Mouse (Mus musculus): ENCODE measurements around the gene Cdhr4. TPM values are rescaled to one million over a fixed set of nuclear protein-coding genes. Genes with fewer than 3 reads are reported as not detected.

Cdhr4 gene
- total RNA-seq (2021): 1 to 10 TPM in 1 of 2 experiments, not detected in 1; 1.2 TPM
- long read RNA-seq, experiment 1, partial matches to known transcripts: 0 of 1 reads
- long read RNA-seq, experiment 1, other reads (novel, unspliced or antisense): 1 of 1 reads
- long read RNA-seq, experiment 2: 0 reads

DNA sequence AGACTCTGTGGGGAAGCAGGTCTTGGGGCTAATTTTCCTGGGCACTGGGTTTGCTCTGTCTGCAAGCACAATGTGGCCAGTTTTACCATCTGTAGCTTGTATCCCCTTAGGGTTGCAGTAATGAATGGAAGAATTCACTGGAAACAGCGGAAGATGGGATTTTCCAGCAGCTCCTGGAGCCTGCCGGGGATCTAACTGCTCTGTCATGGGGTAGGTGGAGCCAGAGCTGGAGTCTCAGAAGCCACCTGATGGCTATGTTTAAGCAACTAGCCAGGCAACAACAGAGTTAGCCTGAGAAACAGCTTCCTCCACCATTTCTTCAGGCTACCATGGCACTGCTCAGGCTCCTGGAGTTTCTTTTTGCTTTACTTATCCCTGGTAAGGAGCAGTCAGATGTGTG lies at the start of gene Cdhr4:
Gene Cdhr4, plus strand, starts transcription at position 301 of the 400 bp plus-strand sequence.
- DNase-seq (ENCODE audit: low spot score in 2 of 2): no peak

DNA sequence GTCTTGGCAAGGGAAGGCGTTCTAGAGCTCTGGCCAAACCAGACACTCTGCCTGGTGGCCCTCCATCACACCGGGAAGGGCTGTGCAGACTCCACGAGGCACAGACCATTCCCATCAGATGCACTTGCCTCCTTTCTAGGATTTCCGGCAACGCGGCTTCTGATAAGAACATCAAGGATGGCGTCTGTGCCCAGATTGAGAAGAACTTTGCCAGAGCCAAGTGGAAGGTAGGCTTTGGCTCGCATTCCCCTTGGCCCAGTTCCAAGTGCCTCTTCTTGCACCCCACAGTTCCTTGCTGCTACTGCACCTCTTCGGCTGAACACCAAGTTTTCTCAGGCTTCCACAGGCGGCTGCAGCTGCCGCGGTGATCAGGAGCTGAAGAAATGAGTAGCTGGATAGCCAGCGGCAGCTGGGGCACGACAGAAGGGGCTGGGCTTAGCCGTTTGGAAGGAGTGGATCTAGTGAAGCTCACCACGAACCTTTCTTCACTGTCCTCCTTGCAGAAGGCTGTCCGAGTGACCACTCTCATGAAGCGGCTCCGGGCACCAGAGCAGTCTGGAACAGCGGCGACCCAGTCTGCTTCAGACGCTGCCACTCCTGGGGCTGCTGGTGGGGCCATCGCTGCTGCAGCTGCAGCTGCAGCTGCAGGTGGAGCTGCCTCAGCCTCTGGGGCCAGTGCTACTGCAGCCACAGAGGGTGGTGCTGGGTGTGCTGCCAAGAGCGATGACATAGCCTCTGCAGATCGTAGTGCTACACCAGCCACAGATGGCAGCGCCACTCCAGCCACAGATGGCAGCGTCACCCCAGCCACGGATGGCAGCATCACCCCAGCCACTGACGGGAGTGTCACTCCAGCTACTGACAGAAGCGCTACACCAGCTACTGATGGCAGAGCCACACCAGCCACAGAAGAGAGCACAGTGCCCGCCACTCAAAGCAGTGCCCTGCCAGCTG lies 44.8 kb upstream of the Cdhr4 start:
- DNase-seq (ENCODE audit: low spot score in 2 of 2): no peak

DNA sequence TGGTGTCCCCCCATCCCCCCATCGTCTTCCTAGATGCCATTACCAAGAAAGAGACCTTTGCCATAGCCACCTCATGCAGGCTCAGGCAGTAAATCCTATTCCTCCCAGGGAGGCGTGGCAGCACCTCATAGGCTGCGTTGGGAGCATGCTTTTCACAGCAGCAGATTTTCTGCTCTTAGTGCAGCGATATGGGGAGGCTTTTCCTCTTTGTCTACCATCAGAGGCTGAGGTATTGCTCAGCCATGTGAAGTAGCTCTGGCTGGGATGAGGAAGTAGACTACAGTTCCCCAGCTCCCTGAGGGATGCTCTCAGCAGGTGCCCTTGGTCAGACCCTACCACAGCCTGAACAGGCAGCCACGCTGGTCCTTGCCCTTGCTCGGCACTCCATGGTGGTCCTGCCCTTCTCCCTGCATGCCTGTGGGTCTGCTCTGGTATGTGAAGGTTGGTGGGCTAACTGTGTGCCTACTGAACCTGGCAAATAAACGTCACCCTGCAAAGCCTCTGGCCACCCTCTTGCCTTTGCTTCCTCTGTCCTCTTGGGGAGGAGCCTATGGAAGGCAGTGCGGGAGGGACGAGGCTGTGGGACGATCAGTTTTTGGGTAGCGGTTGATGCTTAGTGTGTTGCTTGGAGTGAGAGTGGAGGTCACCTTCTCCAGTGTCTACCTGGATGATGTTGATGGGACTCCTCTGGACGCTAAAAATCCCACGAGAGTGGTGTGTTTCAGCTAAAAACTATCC lies 42.9 kb upstream of the Cdhr4 start:
- DNase-seq (ENCODE audit: low spot score in 2 of 2): no peak

DNA sequence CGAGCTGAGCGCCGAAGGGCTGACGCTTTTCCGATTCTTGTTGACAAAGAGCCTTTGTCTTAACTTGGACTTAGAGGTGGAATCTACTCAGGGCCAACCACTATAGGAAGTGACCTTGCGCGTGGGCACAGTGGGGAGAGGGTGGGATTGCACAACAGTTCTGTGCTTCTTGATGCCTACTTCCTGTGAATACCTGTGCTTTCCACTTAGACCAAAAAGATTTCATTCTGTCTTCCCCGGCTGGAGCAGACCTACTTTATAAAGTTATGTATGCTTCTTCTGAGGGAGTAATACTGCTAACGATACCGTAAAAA lies 42.4 kb upstream of the Cdhr4 start, which contains the start of gene Traip:
Gene Traip, plus strand, starts transcription at position 215 of the 314 bp plus-strand sequence.
- DNase-seq (ENCODE audit: low spot score in 2 of 2): no peak

DNA sequence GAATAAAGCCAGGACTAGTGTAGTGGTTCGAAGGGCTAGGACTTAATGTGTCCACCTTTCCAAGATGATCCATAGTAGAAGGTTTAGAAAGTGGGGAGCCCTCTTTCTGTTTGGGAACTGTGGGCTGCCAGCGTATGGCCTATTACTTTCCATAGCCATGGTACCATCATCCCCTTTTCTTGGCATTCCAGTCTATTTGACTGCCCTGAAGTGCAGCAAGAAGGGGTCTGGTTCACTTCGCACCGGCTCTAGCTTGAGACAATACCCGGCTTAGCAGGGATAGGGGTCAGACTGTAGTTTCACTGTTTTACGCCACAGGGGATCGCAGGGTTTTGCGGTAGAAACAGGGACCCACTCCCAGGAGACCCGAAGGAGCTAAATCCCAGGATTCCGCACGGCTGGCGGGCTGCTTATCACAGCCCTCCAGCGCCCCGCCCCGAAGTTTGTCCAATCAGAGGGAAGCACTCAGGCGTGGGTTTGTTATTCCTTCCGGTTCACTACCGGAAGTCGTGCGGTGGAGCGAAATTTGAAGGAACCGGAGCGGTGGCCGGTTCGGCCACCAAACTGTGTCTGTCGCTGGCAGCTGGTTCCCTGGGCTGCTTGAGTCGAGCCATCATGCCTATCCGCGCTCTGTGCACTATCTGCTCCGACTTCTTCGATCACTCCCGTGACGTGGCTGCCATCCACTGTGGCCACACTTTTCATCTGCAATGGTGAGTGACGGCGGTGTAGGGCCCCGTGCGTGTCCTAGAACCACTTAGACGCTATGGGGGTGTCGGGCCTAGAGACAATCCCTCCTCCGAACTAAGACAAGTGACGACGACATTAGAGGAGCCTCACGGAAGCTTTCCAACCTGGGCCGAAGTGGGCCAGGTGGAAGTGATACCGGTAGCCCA lies 41.6 kb upstream of the Cdhr4 start:
- peak; percentile 87 to 89 for DNase-seq (ENCODE audit: low spot score in 2 of 2)

- DNase-seq (ENCODE audit: low spot score in 2 of 2): no peak
These were observed 36.5 kb upstream of the Cdhr4 start for GRCm38 (mm10) chr9:107955613-107956289.

- no peak for DNase-seq (ENCODE audit: low spot score in 2 of 2)
These were observed 35.2 kb upstream of the Cdhr4 start for GRCm38 (mm10) chr9:107957141-107957540.

DNA sequence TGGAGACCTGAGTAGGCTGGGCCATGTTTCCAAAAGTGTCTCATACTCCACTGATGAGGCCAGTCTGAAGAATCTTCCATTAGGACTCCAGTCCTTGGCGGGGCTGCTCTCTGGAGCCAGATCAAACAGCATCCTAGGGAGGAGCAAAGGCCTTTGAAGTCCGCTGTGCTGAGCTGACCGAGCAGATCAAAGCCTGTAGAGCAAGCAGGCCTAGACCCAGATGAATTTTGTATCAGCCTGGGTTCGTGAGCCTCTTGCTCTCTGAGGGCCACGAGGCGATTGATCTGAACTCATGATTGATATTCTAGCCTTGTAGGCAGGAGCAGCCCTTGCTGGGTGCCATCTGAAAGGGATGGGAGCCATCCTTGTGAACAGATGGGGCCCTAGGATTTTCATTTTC lies 32.4 kb upstream of the Cdhr4 start:
- no peak for DNase-seq (ENCODE audit: low spot score in 2 of 2)

GRCm38 (mm10) chr9:107960928-107961327 lies 31.4 kb upstream of the Cdhr4 start:
- DNase-seq (ENCODE audit: low spot score in 2 of 2): no peak

- DNase-seq (ENCODE audit: low spot score in 2 of 2): no peak
These were observed 30.9 kb upstream of the Cdhr4 start for GRCm38 (mm10) chr9:107961351-107961762.

DNA sequence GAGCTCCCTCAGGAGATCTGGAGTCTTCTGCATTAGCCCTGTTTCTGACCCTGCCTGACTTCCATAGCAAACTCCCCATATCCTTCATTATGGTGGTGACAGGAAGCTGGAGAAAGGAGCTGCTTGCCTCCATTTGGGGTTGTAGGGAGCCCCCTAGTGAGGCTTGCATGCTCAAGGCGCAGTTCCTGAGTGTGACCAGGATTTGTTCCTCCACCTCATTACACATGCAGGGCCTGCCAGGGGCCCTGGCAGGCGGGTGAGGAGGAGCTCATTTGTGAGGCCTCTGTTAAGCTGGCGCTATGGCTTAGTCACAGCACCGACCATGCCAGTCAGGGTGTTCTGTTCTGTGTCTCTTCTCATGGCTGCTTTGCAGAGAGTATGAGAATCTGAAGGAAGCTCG lies 30.4 kb upstream of the Cdhr4 start:
- DNase-seq (ENCODE audit: low spot score in 2 of 2): no peak

- no peak for DNase-seq (ENCODE audit: low spot score in 2 of 2)
These were observed 29.4 kb upstream of the Cdhr4 start for GRCm38 (mm10) chr9:107962916-107963315.

DNA sequence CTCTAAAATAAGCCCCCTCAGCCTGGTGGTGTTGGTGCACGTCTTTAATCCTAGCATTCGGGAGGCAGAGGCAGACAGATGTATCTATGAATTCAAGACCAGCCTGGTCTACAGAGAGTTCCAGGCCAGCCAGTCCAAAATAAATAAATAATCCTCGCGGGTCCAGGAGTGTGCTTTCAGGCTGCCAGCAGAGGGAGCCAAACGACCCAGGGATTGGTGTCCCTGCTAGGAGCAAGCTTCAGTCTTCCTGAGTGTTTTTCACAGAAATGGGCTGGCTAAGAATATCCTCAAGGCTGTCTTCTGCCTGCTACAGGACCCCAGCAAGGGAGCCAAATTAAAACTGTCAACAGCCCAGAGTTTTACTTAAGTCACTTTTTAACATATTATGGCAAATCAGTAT lies 28.6 kb upstream of the Cdhr4 start:
- DNase-seq (ENCODE audit: low spot score in 2 of 2): peak; percentile 69 to 73

GRCm38 (mm10) chr9:107964681-107965080 lies 27.6 kb upstream of the Cdhr4 start:
- DNase-seq (ENCODE audit: low spot score in 2 of 2): no peak

DNA sequence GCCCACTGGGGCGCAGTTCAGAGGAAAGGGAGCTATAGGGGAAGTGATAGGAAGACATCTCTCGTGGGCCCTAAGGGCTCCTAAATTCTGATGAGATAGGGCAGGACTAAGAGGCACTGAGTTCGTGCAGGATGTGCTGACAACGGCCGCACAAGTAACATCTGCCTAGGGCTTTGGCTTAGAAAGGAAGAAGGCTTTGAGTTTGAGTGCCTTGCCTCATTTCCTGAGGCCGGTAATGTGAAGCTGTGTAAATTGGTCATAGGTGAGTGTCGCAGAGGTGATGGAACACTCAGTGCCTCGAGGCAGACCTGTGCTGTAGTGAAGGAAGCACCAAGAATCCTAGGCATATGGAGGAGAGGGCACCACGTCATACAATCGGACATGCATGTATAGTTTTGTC lies 25.6 kb upstream of the Cdhr4 start:
- DNase-seq (ENCODE audit: low spot score in 2 of 2): no peak

DNA sequence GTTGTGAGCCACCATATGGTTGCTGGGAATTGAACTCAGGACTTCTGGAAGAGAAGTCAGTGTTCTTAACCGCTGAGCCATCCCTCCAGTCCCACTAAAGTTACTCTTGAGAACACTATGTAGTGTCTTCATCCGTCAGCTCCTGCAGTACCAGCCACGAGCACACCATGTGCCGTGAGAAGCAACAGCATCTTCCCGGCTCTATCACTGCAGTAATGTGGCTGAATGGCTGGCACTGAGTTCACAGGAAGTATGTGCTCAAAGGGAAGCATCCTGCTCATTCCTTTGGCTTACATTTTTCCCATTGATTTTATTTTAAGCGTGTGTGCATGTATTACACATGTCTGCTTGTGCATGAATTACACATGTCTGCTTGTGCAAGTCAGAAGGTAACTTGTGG lies 24.9 kb upstream of the Cdhr4 start:
- DNase-seq (ENCODE audit: low spot score in 2 of 2): no peak

DNA sequence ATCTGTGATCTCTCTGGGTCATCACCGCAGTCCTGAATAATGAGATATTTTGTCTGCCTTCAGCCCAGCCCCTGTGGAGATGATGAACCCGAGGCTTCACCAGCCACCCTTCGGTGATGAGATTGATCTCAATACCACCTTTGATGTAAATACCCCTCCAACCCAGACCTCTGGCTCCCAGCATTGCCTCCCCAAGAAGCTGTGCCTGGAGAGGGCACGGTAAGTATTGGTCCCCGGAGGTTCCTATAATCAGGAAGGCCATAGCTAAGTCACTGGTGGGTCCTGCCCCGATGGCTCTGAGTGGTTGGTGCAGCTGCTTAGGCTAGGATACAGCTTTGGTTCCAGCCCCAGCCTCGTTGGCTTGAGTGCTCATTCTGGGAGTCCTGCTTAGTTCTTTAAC lies 23.8 kb upstream of the Cdhr4 start:
- no peak for DNase-seq (ENCODE audit: low spot score in 2 of 2)

DNA sequence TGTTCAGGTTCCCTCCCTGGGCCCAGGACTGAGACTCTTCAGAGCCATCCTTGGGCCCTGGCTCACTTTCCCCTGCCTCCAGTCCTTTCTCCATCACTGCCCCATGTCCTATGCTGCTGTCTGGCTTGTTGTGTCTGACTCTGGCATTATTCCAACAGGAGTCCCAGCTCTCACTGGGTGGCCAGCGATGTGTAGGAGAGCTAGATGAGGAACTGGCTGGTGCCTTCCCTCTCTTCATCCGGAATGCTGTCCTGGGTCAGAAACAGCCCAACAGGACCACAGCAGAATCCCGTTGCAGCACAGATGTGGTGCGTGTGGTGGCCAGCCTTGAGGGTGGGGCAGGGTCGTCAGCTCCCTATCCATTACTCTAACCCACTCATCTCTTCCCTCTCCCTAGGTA lies 22.0 kb upstream of the Cdhr4 start:
- DNase-seq (ENCODE audit: low spot score in 2 of 2): no peak

- DNase-seq (ENCODE audit: low spot score in 2 of 2): no peak
These were observed 20.4 kb upstream of the Cdhr4 start for GRCm38 (mm10) chr9:107971690-107972541.
